Mouse (Mus musculus) left cerebral cortex, adult 2 months (tissue): ENCODE results near the gene Fap. TPM values are rescaled to one million over a fixed set of nuclear protein-coding genes. Genes with fewer than 3 reads are reported as not detected.
A peak's percentile ranks its signal among the peaks of the same experiment; 100 is the strongest.

ENCODE experiments used
- DNase-seq, 2 experiments: peaks; one replicate each; pipeline ENCODE4 v3.0.0; 2021 to 2022; ENCODE audit warnings: low spot score in 2 of 2, mixed read lengths in 1 of 2; ENCODE audit errors: extremely low spot score in 1 of 2
- H3K27ac ChIP-seq: fragments of 200-600 bp; 2 replicates; pipeline ENCODE4 v1.8.1; 2022
- H3K4me3 ChIP-seq: fragments of 200-600 bp; 2 replicates; pipeline ENCODE4 v1.8.1; 2022
- CTCF ChIP-seq: fragments of 200-600 bp; IDR thresholded peaks from 2 replicates; pipeline ENCODE4 v1.8.1; 2022; ENCODE audit warnings: antibody characterized with exemption, mild to moderate bottlenecking, moderate library complexity
- intact Hi-C: fragments of 180-260 bp; cut with DNase I; formaldehyde crosslinking; loops from one replicate; pipeline ENCODE4 v1.15.1; 2025
- total RNA-seq, 2 experiments: library from RNA; stranded (reverse); gene quantifications; 2 replicates each; pipeline ENCODE4 v1.2.3; 2021

The Fap gene
- total RNA-seq, 2 experiments from 2014 or later: 4.0 to 4.2 TPM

GRCm38 (mm10) chr2:62517790-62518189 lies 56.1 kb downstream of the Fap start:
- TF ChIP-seq CTCF: no peak
- intact Hi-C loops: loop anchor here (2.0 to 10.0 kb wide), 5 partner anchors 15 to 863 kb away; partner anchors contain the start of gene Fap
- no peak overlapping the region for H3K4me3 ChIP-seq
- peak overlapping the region; percentile 85 for H3K27ac ChIP-seq
- no peak for DNase-seq

DNA sequence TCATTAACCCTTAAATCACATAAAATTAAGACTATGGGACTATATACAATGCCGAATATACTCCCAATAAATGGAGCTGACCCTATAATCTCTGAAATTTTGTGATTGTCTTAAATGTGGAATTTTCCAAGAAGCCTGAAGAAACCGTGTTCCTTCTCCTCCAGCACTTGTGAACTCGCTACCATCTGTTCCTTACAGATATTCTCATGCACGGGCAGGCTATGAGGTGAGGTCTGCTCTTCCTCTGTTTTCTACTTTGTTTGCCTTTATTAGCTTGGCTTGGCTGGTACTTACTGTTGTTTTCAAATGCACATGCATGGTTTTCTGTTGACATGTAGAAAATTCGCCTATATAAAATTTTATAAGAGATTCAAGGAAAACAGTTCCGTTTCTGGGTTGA lies 59.4 kb downstream of the Fap start:
- no peak for DNase-seq
- Histone ChIP-seq H3K27ac (peak overlapping the region; percentile 72), H3K4me3 (no peak overlapping the region)
- intact Hi-C loops: loop anchor here (2.0 to 10.0 kb wide), 3 partner anchors 58 to 860 kb away; no protein-coding TSS in a partner anchor
- TF ChIP-seq CTCF: no peak

- Histone ChIP-seq H3K4me3 (no peak overlapping the region), H3K27ac (peak overlapping the region; percentile 72)
- DNase-seq: peak; percentile 46 to 82
- TF ChIP-seq CTCF: no peak
- intact Hi-C loops: loop anchor here (5.0 to 10.0 kb wide), 2 partner anchors 701 to 859 kb away; no protein-coding TSS in a partner anchor
Observed at GRCm38 (mm10) chr2:62513477-62513876, 60.4 kb downstream of the Fap start.

GRCm38 (mm10) chr2:62507130-62507529 lies 66.7 kb downstream of the Fap start:
- intact Hi-C loops: no loop called here
- no peak for TF ChIP-seq CTCF
- Histone ChIP-seq H3K4me3 (no peak overlapping the region), H3K27ac (peak overlapping the region; percentile 69; the same call in 1 of the 2 replicates)
- DNase-seq: no peak

DNA sequence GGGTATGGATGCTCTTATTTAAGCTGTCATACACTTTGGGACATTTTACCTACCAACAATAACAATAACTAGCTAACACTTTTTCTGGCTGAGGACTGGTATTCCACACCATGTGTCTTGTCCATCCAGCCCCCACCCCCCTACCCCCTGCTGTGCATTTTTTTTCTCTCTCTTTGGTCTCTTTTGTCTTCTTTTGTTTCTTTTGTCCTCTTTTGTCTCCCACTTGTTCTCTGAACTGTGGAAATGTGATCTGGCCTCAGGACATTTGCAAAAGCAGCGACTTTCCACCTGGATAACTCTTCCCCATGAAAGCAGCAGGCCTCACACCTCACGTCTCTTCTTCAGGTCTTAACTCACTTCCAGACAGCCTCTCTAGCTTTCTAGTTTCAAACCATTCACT lies 67.4 kb downstream of the Fap start:
- H3K4me3 ChIP-seq: no peak overlapping the region
- peak overlapping the region; percentile 69 for H3K27ac ChIP-seq
- no peak for DNase-seq
- intact Hi-C loops: no loop called here
- TF ChIP-seq CTCF: no peak

- Histone ChIP-seq H3K27ac (peak overlapping the region; percentile 66), H3K4me3 (no peak overlapping the region)
- TF ChIP-seq CTCF: no peak
- DNase-seq: no peak
- intact Hi-C loops: loop anchor here (5.0 kb wide), 1 partner anchor 123 kb away; no protein-coding TSS in a partner anchor
Observed at GRCm38 (mm10) chr2:62504269-62504796, 69.5 kb downstream of the Fap start.

DNA sequence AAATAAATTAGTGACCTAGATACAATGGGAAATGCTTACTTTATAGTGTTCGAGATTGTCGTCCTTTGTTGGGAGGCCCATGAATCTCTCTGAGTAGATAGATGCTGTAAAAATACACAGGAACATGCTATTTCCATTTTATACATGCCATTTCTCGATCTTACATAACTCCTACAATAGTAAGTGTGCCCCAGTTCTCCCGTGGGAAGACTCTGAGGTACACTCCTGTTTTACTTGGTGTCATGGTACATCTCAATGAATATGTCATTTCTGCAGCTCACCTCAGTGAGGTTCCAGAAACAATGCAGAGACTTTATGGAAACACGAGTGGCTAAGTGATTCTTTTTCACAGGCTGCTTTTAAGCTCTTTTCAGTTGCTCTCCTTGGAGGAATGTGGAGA lies 70.5 kb downstream of the Fap start:
- no peak for DNase-seq
- intact Hi-C loops: loop anchor here (2.0 to 5.0 kb wide), 3 partner anchors 15 to 124 kb away; partner anchors contain the start of gene Fap
- Histone ChIP-seq H3K4me3 (no peak overlapping the region), H3K27ac (peak overlapping the region; percentile 74)
- no peak for TF ChIP-seq CTCF

- no peak for TF ChIP-seq CTCF
- intact Hi-C loops: loop anchor here (2.0 to 5.0 kb wide), 3 partner anchors 16 to 125 kb away; partner anchors contain the start of gene Fap
- peak in 1 of 2 experiments; percentile 31 for DNase-seq
- Histone ChIP-seq H3K4me3 (no peak overlapping the region), H3K27ac (peak overlapping the region; percentile 74)
Observed at GRCm38 (mm10) chr2:62502516-62502915, 71.4 kb downstream of the Fap start.

- DNase-seq: no peak
- Histone ChIP-seq H3K27ac (no peak overlapping the region), H3K4me3 (no peak overlapping the region)
- TF ChIP-seq CTCF: no peak
- intact Hi-C loops: no loop called here
Observed at GRCm38 (mm10) chr2:62498821-62499220, 75.1 kb downstream of the Fap start.

DNA sequence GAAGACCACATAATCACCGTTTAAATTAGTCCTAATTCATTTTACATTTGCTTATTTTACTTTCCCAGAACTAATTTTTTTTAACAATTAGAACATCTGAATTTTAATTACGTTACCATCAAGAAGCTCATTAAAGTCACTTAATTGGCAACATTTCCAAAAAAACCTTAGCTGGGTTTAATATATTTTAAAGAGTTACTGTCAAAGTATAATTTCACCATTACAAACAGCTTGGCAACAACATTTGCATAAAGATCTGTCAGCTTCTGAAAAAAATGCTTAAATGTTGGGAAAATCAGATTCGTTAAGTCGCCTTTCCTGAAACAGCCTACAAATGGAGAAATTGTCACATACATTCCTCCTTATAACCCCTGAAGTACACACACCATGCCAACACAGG lies 75.8 kb downstream of the Fap start:
- H3K27ac ChIP-seq: no peak overlapping the region
- TF ChIP-seq CTCF: no peak
- H3K4me3 ChIP-seq: no peak overlapping the region
- DNase-seq: no peak
- intact Hi-C loops: no loop called here

- Histone ChIP-seq H3K27ac (no peak overlapping the region), H3K4me3 (no peak overlapping the region)
- no peak for DNase-seq
- intact Hi-C loops: no loop called here
- no peak for TF ChIP-seq CTCF
Observed at GRCm38 (mm10) chr2:62497333-62498002, 76.4 kb downstream of the Fap start.

DNA sequence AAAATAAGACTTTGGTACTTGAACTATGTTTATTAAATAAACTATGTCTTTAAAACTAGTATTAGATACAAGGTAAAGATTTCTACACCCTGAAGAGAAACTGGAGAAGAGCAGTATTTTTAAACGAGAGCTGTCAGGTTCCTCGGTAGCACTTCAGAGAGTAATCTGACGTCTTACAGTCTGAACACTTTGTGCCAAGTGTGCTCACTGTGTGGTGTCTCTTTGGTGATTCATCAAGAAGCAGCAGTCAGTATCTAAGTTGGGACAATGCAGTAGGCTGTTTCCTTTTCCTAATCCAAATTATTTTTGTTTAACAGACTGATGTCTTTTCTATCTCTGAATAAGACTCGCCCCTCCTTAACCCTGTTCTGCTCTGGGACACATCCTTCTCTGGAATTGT lies 78.5 kb downstream of the Fap start:
- DNase-seq: no peak
- TF ChIP-seq CTCF: no peak
- peak overlapping the region; percentile 13; the same call in 1 of the 2 replicates for H3K27ac ChIP-seq
- no peak overlapping the region for H3K4me3 ChIP-seq
- intact Hi-C loops: loop anchor here (1.0 kb wide), 1 partner anchor 31 kb away; no protein-coding TSS in a partner anchor

DNA sequence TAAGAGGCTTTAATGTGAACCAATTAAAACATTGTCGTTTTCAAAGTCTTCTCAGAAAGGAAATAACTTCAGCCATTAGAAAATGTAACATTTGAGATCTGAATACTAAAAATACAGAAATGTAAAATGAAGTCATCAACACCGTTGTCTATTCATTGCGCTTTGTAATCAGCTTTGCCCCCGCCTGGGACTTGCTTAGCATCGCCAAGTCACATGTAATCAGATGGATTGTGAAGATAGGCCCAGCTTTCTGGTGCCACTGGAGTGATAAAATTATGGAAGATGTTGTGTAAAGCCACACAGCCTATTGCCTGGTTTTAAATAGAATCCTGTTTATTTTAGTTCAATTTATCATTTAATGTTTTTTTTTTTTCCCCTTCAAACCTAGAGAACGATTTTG lies 84.0 kb downstream of the Fap start:
- Histone ChIP-seq H3K4me3 (no peak overlapping the region), H3K27ac (peak overlapping the region; percentile 82)
- intact Hi-C loops: no loop called here
- no peak for DNase-seq
- TF ChIP-seq CTCF: no peak
